Mouse (Mus musculus): ENCODE results near the gene Ccnb2. TPM values are rescaled to one million over a fixed set of nuclear protein-coding genes. Genes with fewer than 3 reads are reported as not detected.

Ccnb2 gene
- 6.4 TPM for polyA plus RNA-seq (2014; fragmentation: Illumina TruSeq; extraction: RNeasy Lipid Tissue Mini Kit (QIAGEN cat#74804); ENCODE audit: low read depth, low replicate concordance)

DNA sequence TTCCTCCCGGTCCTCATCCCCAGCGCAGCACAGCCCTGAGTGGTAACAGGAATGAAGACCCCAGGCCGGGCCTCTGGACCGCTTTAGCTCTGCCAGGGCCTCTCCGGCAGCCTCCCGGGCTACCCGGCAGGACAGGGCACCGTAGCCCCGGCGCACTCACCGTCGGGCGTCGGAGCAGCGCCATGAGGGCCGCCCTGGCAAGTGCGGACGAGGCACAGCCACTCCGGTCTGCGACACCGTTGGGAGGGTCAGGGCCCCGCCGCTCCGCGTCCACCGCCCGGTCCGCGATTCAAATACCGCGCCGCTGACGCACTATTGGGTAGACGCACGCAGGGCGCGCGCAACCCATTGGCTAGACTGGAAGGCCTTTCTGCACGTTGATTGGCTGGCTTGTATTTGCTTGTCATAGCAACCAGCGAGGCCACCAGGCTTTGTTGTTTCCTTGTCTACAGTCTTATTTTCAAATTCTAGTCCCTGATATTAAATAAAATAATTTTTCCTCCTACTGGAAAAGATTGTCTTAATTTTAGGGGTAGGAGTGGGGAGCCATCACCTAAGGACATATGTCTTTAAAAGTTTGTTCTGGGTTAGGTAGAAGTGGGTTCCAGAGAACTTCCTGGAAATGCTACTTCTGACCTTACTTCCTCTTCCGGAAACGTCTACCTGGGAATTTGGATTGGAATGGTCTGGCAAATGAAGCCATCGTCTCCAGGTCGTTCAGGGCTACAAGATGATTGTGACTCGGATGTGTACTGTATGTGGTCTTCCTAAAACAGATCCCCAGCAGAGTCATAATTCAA, at the start of gene Ccnb2:
TSS of gene Ccnb2 (minus strand) at position 291 of the 800 bp plus-strand sequence.

Other genes with a start within 250 kb of the Ccnb2 start
- gene Myo1e, start 214.2 kb downstream of the Ccnb2 start, polyA plus RNA-seq (2014; fragmentation: Illumina TruSeq; extraction: RNeasy Lipid Tissue Mini Kit (QIAGEN cat#74804); ENCODE audit: low read depth, low replicate concordance) = 15.7 TPM
- gene Rnf111, start 82.2 kb upstream of the Ccnb2 start, polyA plus RNA-seq (2014; fragmentation: Illumina TruSeq; extraction: RNeasy Lipid Tissue Mini Kit (QIAGEN cat#74804); ENCODE audit: low read depth, low replicate concordance) = 19.6 TPM
- gene Sltm, start 121.2 kb upstream of the Ccnb2 start, polyA plus RNA-seq (2014; fragmentation: Illumina TruSeq; extraction: RNeasy Lipid Tissue Mini Kit (QIAGEN cat#74804); ENCODE audit: low read depth, low replicate concordance) = 32.2 TPM
- 1.1 TPM for gene Gm10642, start 234.7 kb upstream of the Ccnb2 start, polyA plus RNA-seq (2014; fragmentation: Illumina TruSeq; extraction: RNeasy Lipid Tissue Mini Kit (QIAGEN cat#74804); ENCODE audit: low read depth, low replicate concordance)
- gene Mindy2, start 235.6 kb upstream of the Ccnb2 start, polyA plus RNA-seq (2014; fragmentation: Illumina TruSeq; extraction: RNeasy Lipid Tissue Mini Kit (QIAGEN cat#74804); ENCODE audit: low read depth, low replicate concordance) = 14.6 TPM